Mouse (Mus musculus) gonadal fat pad, adult 2 months (tissue): Measurements from ENCODE around the gene Sap18b. TPM values are rescaled to one million over a fixed set of nuclear protein-coding genes. Genes with fewer than 3 reads are reported as not detected.
A peak's percentile ranks its signal among the peaks of the same experiment; 100 is the strongest.
"Not testable (repeated sequence)": the region's sequence is repeated elsewhere in the genome, so short reads cannot be mapped to it uniquely, and the experiment has no call there.

Experiments
- DNase-seq: peaks from one replicate; pipeline ENCODE4 v3.0.0-alpha.2; 2012; ENCODE audit warnings: low read depth
- polyA plus RNA-seq: library from polyadenylated mRNA; depleted of rRNA; stranded (reverse); fragments of >200 nt; gene quantifications from 2 replicates; pipeline ENCODE4 v1.2.3, GENCODE M21; 2012; rRNA removed

Gene Sap18b
- 37.1 and 51.7 TPM in 2 replicates for polyA plus RNA-seq

- not testable (repeated sequence) for DNase-seq
Observed at GRCm38 (mm10) chr8:95825162-95825561, at the start of gene Sap18b. Gene Sap18b, plus strand, starts transcription at chr8:95825346.

GRCm38 (mm10) chr8:95781085-95781484 is 44.1 kb upstream of the Sap18b start:
- no peak for DNase-seq

- DNase-seq, result no peak
Observed at GRCm38 (mm10) chr8:95781775-95782174, 43.4 kb upstream of the Sap18b start.

GRCm38 (mm10) chr8:95782628-95783027 is 42.5 kb upstream of the Sap18b start:
- DNase-seq, result no peak

- DNase-seq, result no peak
Observed at GRCm38 (mm10) chr8:95785591-95785990, 39.6 kb upstream of the Sap18b start.

GRCm38 (mm10) chr8:95795333-95796061 is 29.6 kb upstream of the Sap18b start:
- DNase-seq, result not testable (repeated sequence)

GRCm38 (mm10) chr8:95799117-95799516 is 26.0 kb upstream of the Sap18b start:
- no peak for DNase-seq

GRCm38 (mm10) chr8:95799891-95800290 is 25.3 kb upstream of the Sap18b start:
- DNase-seq, result no peak

- DNase-seq, result no peak
Observed at GRCm38 (mm10) chr8:95800353-95800752, 24.8 kb upstream of the Sap18b start.

GRCm38 (mm10) chr8:95801476-95802064 is 23.6 kb upstream of the Sap18b start:
- DNase-seq, result no peak

GRCm38 (mm10) chr8:95802231-95802630 is 22.9 kb upstream of the Sap18b start:
- no peak for DNase-seq

- DNase-seq, result no peak
Observed at GRCm38 (mm10) chr8:95805482-95805881, 19.7 kb upstream of the Sap18b start.

GRCm38 (mm10) chr8:95806461-95807191 is 18.5 kb upstream of the Sap18b start:
- DNase-seq, result no peak

- peak; percentile 85 for DNase-seq
Observed at GRCm38 (mm10) chr8:95807331-95807843, 17.8 kb upstream of the Sap18b start, which contains the start of gene Cnot1. Gene Cnot1, minus strand, starts transcription at chr8:95807464.

- DNase-seq, result peak; percentile 70
Observed at GRCm38 (mm10) chr8:95807861-95808260, 17.3 kb upstream of the Sap18b start.

GRCm38 (mm10) chr8:95808631-95809030 is 16.5 kb upstream of the Sap18b start:
- no peak for DNase-seq

- no peak for DNase-seq
Observed at GRCm38 (mm10) chr8:95809116-95809515, 16.0 kb upstream of the Sap18b start.

GRCm38 (mm10) chr8:95810184-95810591 is 15.0 kb upstream of the Sap18b start:
- no peak for DNase-seq

GRCm38 (mm10) chr8:95816044-95816708 is 9.0 kb upstream of the Sap18b start:
- no peak for DNase-seq

GRCm38 (mm10) chr8:95817597-95817996 is 7.5 kb upstream of the Sap18b start:
- DNase-seq, result no peak

GRCm38 (mm10) chr8:95818211-95818610 is 6.9 kb upstream of the Sap18b start:
- DNase-seq, result no peak

GRCm38 (mm10) chr8:95821266-95821665 is 3.9 kb upstream of the Sap18b start:
- DNase-seq, result no peak
